Mouse (Mus musculus) intestine, embryonic 16.5 days (tissue): ENCODE measurements around the gene Brd4. TPM values are rescaled to one million over a fixed set of nuclear protein-coding genes. Genes with fewer than 3 reads are reported as not detected.

ENCODE experiments used
- ATAC-seq: fragments of 200-750 bp; cut with Nextera tagmentation; 2 replicates; pipeline ENCODE4 v1.8.0; 2017; ENCODE audit warnings: moderate TSS enrichment, moderate library complexity
- H3K27ac ChIP-seq: fragments of 300-500 bp; sonication (generic); 2 replicates; pipeline ENCODE4 v1.5.1; 2014; ENCODE audit warnings: mild to moderate bottlenecking, low read length
- H3K27me3 ChIP-seq: fragments of 300-500 bp; sonication (generic); replicated peaks from 2 replicates; pipeline ENCODE4 v1.6.1; 2014; ENCODE audit warnings: low read length, control low read depth, mixed read lengths; ENCODE audit not compliant: control insufficient read depth, insufficient read depth
- H3K36me3 ChIP-seq: fragments of 300-500 bp; sonication (generic); 2 replicates; pipeline ENCODE4 v1.6.1; 2014; ENCODE audit warnings: low read length, control low read depth; ENCODE audit not compliant: control insufficient read depth, insufficient read depth
- H3K4me1 ChIP-seq: fragments of 300-500 bp; sonication (generic); 2 replicates; pipeline ENCODE4 v1.6.1; 2014; ENCODE audit warnings: low read length, control low read depth, mixed read lengths; ENCODE audit not compliant: control insufficient read depth, insufficient read depth
- H3K4me2 ChIP-seq: fragments of 300-500 bp; sonication (generic); 2 replicates; pipeline ENCODE4 v1.6.1; 2014; ENCODE audit warnings: low read depth, low read length, control low read depth
- H3K4me3 ChIP-seq: fragments of 300-500 bp; sonication (generic); 2 replicates; pipeline ENCODE4 v1.5.1; 2014; ENCODE audit warnings: mild to moderate bottlenecking, low read length
- H3K9ac ChIP-seq: fragments of 300-500 bp; sonication (generic); 2 replicates; pipeline ENCODE4 v1.6.1; 2014; ENCODE audit warnings: low read depth, low read length
- H3K9me3 ChIP-seq: fragments of 300-500 bp; sonication (generic); 2 replicates; pipeline ENCODE4 v1.6.1; 2016; ENCODE audit warnings: low read length, control low read depth; ENCODE audit not compliant: control insufficient read depth
- WGBS: fragments of 180-500 bp; shearing (Covaris S2); extraction: QIAGEN DNeasy Blood & Tissue Kit; methylation state at CpG from one replicate; pipeline ENCODE4 v1.1.7; 2014; 5-methylcytosine and 5-hydroxymethylcytosine counted together
- polyA plus RNA-seq: library from polyadenylated mRNA; unstranded; fragments of >200 nt; fragmentation: Nextera tagmentation; extraction: Ambion mirVana; gene quantifications from 2 replicates; pipeline ENCODE4 v1.2.1, GENCODE M21; 2015

Gene Brd4
- polyA plus RNA-seq, 1 experiment from 2014 or later, result 35.1 TPM

- no peaks in the 10 kb centered on the region for H3K36me3 ChIP-seq
- no peak overlapping the region for H3K4me2 ChIP-seq
- ATAC-seq, result no peak
- H3K27me3 ChIP-seq, result no peaks in the 10 kb centered on the region
- H3K27ac ChIP-seq, result no peak overlapping the region
- H3K4me3 ChIP-seq, result no peak overlapping the region
- H3K9me3 ChIP-seq, result no peaks in the 10 kb centered on the region
- 68% methylated on average over 2 of the region's 2 CpGs for WGBS
- H3K4me1 ChIP-seq, result 0 out of 2 replicates have a peak, but pooled peaks cover 3% of the 10 kb centered on the region
- H3K9ac ChIP-seq, result no peak overlapping the region
Observed at GRCm38 (mm10) chr17:32268096-32268495, 16.4 kb downstream of the Brd4 start.

GRCm38 (mm10) chr17:32267617-32268016 is 16.9 kb downstream of the Brd4 start:
- H3K36me3 ChIP-seq, result no peaks in the 10 kb centered on the region
- H3K4me1 ChIP-seq, result 0 out of 2 replicates have a peak, but pooled peaks cover 3% of the 10 kb centered on the region
- no peak for ATAC-seq
- no peaks in the 10 kb centered on the region for H3K9me3 ChIP-seq
- no peak overlapping the region for H3K27ac ChIP-seq
- no peak overlapping the region for H3K9ac ChIP-seq
- H3K4me2 ChIP-seq, result no peak overlapping the region
- 81% methylated on average over 1 of the region's 1 CpGs for WGBS
- H3K27me3 ChIP-seq, result no peaks in the 10 kb centered on the region
- H3K4me3 ChIP-seq, result no peak overlapping the region

- no peaks in the 10 kb centered on the region for H3K27me3 ChIP-seq
- 94% methylated on average over 2 of the region's 2 CpGs for WGBS
- no peaks in the 10 kb centered on the region for H3K36me3 ChIP-seq
- no peaks in the 10 kb centered on the region for H3K9me3 ChIP-seq
- H3K27ac ChIP-seq, result no peak overlapping the region
- ATAC-seq, result no peak
- no peak overlapping the region for H3K9ac ChIP-seq
- no peak overlapping the region for H3K4me2 ChIP-seq
- no peaks in the 10 kb centered on the region for H3K4me1 ChIP-seq
- no peak overlapping the region for H3K4me3 ChIP-seq
Observed at GRCm38 (mm10) chr17:32263672-32264071, 20.9 kb downstream of the Brd4 start.

- 94% methylated on average over 8 of the region's 8 CpGs for WGBS
- ATAC-seq, result no peak
- Histone ChIP-seq H3K4me2 (no peak overlapping the region), H3K36me3 (no peaks in the 10 kb centered on the region), H3K9ac (no peak overlapping the region), H3K4me3 (no peak overlapping the region), H3K9me3 (no peaks in the 10 kb centered on the region), H3K27ac (no peak overlapping the region), H3K4me1 (peaks cover 5% of the 10 kb centered on the region; the same call in 1 of the 2 replicates), H3K27me3 (no peaks in the 10 kb centered on the region)
Observed at GRCm38 (mm10) chr17:32262831-32263559, 21.5 kb downstream of the Brd4 start.

- H3K27me3 ChIP-seq, result no peaks in the 10 kb centered on the region
- no peaks in the 10 kb centered on the region for H3K36me3 ChIP-seq
- H3K9ac ChIP-seq, result no peak overlapping the region
- H3K27ac ChIP-seq, result no peak overlapping the region
- H3K4me2 ChIP-seq, result no peak overlapping the region
- no peak for ATAC-seq
- WGBS, result 96% methylated on average over 2 of the region's 2 CpGs
- peaks cover 6% of the 10 kb centered on the region; the same call in 1 of the 2 replicates for H3K4me1 ChIP-seq
- no peak overlapping the region for H3K4me3 ChIP-seq
- no peaks in the 10 kb centered on the region for H3K9me3 ChIP-seq
Observed at GRCm38 (mm10) chr17:32258869-32259268, 25.7 kb downstream of the Brd4 start.

DNA sequence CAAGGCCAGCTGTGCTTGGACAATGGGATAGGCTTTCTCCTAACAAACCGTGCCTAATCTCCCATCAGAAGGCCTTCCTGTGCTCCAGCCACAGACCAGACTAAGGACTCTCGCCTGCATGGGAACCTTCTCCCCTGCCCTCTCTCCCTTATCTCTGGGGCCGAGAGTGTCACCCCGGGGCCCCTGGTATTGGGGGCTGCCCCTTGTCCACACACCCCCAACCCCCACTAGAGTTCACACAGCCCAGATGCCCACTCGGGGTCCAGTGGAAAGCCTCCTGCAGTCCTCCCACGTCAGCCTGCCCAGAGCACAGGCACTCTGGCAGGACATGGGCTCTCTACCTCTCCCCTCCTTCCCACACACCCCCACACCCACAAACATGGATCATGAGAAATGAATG is 26.6 kb downstream of the Brd4 start:
- Histone ChIP-seq H3K9me3 (no peaks in the 10 kb centered on the region), H3K4me1 (peaks cover 6% of the 10 kb centered on the region; the same call in 1 of the 2 replicates), H3K9ac (no peak overlapping the region), H3K27me3 (no peaks in the 10 kb centered on the region), H3K36me3 (no peaks in the 10 kb centered on the region), H3K27ac (no peak overlapping the region), H3K4me3 (no peak overlapping the region), H3K4me2 (no peak overlapping the region)
- 68% methylated on average over 6 of the region's 6 CpGs for WGBS
- ATAC-seq, result no peak; the same call in 1 of the 2 replicates

DNA sequence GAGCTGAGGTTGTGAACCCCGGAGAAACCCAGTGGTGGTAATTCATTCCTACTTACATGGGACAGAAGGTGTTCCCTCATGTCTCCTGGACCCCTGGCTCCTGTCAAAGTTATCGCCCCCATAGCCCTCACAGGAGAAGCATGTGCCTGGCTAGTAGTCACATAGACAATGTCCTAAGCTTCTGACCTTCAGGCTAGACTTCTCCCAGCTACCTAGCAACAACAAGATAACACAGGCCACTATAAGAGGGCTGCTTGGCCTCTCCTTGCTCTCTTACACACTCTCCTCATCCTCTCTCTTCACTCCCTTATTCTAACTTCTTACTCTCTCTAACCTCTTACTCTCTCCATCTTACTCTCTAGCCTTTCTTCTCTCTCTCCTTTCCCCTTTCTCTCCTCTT is 27.1 kb downstream of the Brd4 start:
- H3K27ac ChIP-seq, result no peak overlapping the region
- H3K4me2 ChIP-seq, result no peak overlapping the region
- 91% methylated on average over 2 of the region's 2 CpGs for WGBS
- no peak for ATAC-seq
- peaks cover 8% of the 10 kb centered on the region for H3K4me1 ChIP-seq
- no peaks in the 10 kb centered on the region for H3K9me3 ChIP-seq
- no peaks in the 10 kb centered on the region for H3K36me3 ChIP-seq
- H3K9ac ChIP-seq, result no peak overlapping the region
- H3K4me3 ChIP-seq, result no peak overlapping the region
- no peaks in the 10 kb centered on the region for H3K27me3 ChIP-seq

DNA sequence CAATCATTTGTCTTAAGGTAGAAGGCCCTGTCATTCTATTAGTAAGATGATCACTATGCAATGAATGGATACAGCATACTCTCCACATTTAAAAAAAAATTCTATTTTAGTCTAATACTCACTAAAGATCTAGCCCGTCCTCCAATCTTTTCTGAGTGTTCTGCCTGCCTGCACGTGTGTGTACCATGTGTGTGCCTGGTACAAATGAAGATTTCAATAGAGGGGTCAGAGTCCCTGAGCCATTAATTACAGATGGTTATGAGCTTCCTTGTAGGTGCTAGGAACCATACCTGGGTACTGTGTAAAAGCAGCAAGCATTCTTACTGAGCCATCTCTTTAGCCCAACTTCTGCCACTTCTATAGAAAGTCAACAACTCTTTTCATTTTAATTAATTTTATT is 27.6 kb downstream of the Brd4 start:
- Histone ChIP-seq H3K27ac (no peak overlapping the region), H3K4me3 (no peak overlapping the region), H3K27me3 (no peaks in the 10 kb centered on the region), H3K9me3 (no peaks in the 10 kb centered on the region), H3K36me3 (no peaks in the 10 kb centered on the region), H3K4me1 (peaks cover 10% of the 10 kb centered on the region), H3K4me2 (no peak overlapping the region), H3K9ac (no peak overlapping the region)
- no peak for ATAC-seq
- 77% methylated on average over 2 of the region's 2 CpGs for WGBS

GRCm38 (mm10) chr17:32253261-32253660 is 31.3 kb downstream of the Brd4 start:
- no peaks in the 10 kb centered on the region for H3K36me3 ChIP-seq
- no peak overlapping the region for H3K4me2 ChIP-seq
- no peak for ATAC-seq
- peaks cover 10% of the 10 kb centered on the region for H3K4me1 ChIP-seq
- H3K27me3 ChIP-seq, result no peaks in the 10 kb centered on the region
- WGBS, result 90% methylated on average over 2 of the region's 2 CpGs
- no peak overlapping the region for H3K4me3 ChIP-seq
- no peaks in the 10 kb centered on the region for H3K9me3 ChIP-seq
- H3K9ac ChIP-seq, result no peak overlapping the region
- no peak overlapping the region for H3K27ac ChIP-seq
